Comparison of ENCODE assay signal across 23 mouse cellular contexts in genomic region chr13:40711661-40712525, GRCm38 (mm10). TPM values are rescaled to one million over a fixed set of nuclear protein-coding genes. Genes with fewer than 3 reads are reported as not detected.
A peak's percentile ranks its signal among the peaks of the same experiment; 100 is the strongest.
DNase-seq lines count a peak whose midpoint lies in the region; ATAC-seq lines count a peak whose summit lies in the region.
"Had no signal": no experiment of that assay in that cellular context is flagged by ENCODE, and none has a peak within 500 bp of the region (broad histone marks: within the 10 kb centered on the region; RNA-seq: fewer than 3 reads in every experiment).

No protein-coding gene starts in this region.

- H3K4me3 ChIP-seq in hindbrain, embryonic 11.5 days (ENCODE audit: low read depth, low read length): no peak overlapping the region
- H3K4me3 ChIP-seq in hindbrain, embryonic 10.5 days: no peak overlapping the region
- no peak overlapping the region for H3K4me3 ChIP-seq in neural tube, embryonic 15.5 days (replicated peaks)
- H3K4me3 ChIP-seq: embryonic facial prominence, embryonic 15.5 days; heart, embryonic 13.5 days; left cerebral cortex, adult 2 months; liver, embryonic 12.5 days; megakaryocyte, embryonic 14.5 days had no signal

- no peak overlapping the region for H3K9ac ChIP-seq in hindbrain, embryonic 11.5 days (ENCODE audit: low read depth, low read length)
- H3K9ac ChIP-seq in neural tube, embryonic 15.5 days (replicated peaks): no peak overlapping the region
- H3K9ac ChIP-seq: embryonic facial prominence, embryonic 15.5 days; heart, embryonic 13.5 days; liver, embryonic 12.5 days had no signal

- H3K9me3 ChIP-seq in hindbrain, embryonic 11.5 days (ENCODE audit: control insufficient read depth, low read length): no peaks in the 10 kb centered on the region
- no peaks in the 10 kb centered on the region for H3K9me3 ChIP-seq in hindbrain, embryonic 10.5 days
- no peaks in the 10 kb centered on the region for H3K9me3 ChIP-seq in neural tube, embryonic 15.5 days (replicated peaks)
- H3K9me3 ChIP-seq: embryonic facial prominence, embryonic 15.5 days; heart, embryonic 13.5 days; liver, embryonic 12.5 days had no signal

- H3K27me3 ChIP-seq in hindbrain, embryonic 11.5 days (ENCODE audit: control insufficient read depth, insufficient read depth, low read length): peaks cover 82% of the 10 kb centered on the region
- peaks cover 100% of the 10 kb centered on the region for H3K27me3 ChIP-seq in hindbrain, embryonic 10.5 days (ENCODE audit: insufficient read depth, poor library complexity, severe bottlenecking)
- peaks cover 67% of the 10 kb centered on the region for H3K27me3 ChIP-seq in neural tube, embryonic 15.5 days (replicated peaks)
- H3K27me3 ChIP-seq: Patski had no signal

- peak; percentile 50 for DNase-seq in embryo, embryonic 10.5 days (ENCODE audit: low spot score)
- DNase-seq in embryo, embryonic 11 days: no peak
- peak; percentile 50 for DNase-seq in hindbrain, embryonic 11.5 days (ENCODE audit: low spot score)
- DNase-seq in hindbrain, embryonic 10.5 days (ENCODE audit: low spot score): no peak
- DNase-seq in neural tube, embryonic 10.5 days (ENCODE audit: extremely low spot score, low spot score): peak; percentile 27
- no peak for DNase-seq in kidney, postnatal 36 days
- no peak for DNase-seq in spleen, postnatal 10 days (ENCODE audit: low spot score in 2 of 2)
- DNase-seq: adrenal gland, adult 8-10 months; cerebellum, adult 9-11 months; kidney, adult 8-10 months; kidney, postnatal 25 days; left cerebral cortex, postnatal 4 days; lung, adult 2 months; right cerebral cortex, adult 18-20 months; thymus, postnatal 14 days had no signal

- no peak overlapping the region for H3K4me2 ChIP-seq in hindbrain, embryonic 11.5 days (replicated peaks; ENCODE audit: low read depth, low read length)
- H3K4me2 ChIP-seq in neural tube, embryonic 15.5 days: no peak overlapping the region
- H3K4me2 ChIP-seq: embryonic facial prominence, embryonic 15.5 days; heart, embryonic 13.5 days; liver, embryonic 12.5 days had no signal

- no peak overlapping the region for H3K27ac ChIP-seq in hindbrain, embryonic 11.5 days (ENCODE audit: low read depth, low read length)
- no peak overlapping the region for H3K27ac ChIP-seq in hindbrain, embryonic 10.5 days
- H3K27ac ChIP-seq in neural tube, embryonic 15.5 days (replicated peaks): no peak overlapping the region
- H3K27ac ChIP-seq: embryonic facial prominence, embryonic 15.5 days; heart, embryonic 13.5 days; left cerebral cortex, adult 2 months; liver, embryonic 12.5 days had no signal

- H3K4me1 ChIP-seq in hindbrain, embryonic 11.5 days (replicated peaks; ENCODE audit: control insufficient read depth, insufficient read depth, low read length): no peaks in the 10 kb centered on the region
- H3K4me1 ChIP-seq in hindbrain, embryonic 10.5 days (replicated peaks): peaks cover 17% of the 10 kb centered on the region
- H3K4me1 ChIP-seq in neural tube, embryonic 15.5 days: peaks cover 17% of the 10 kb centered on the region

- ATAC-seq in hindbrain, embryonic 11.5 days (ENCODE audit: low FRiP score): peak; percentile 65
- ATAC-seq in neural tube, embryonic 15.5 days (ENCODE audit: low FRiP score): no peak
- ATAC-seq: inflammation-experienced regulatory T-cells, adult 6 months; liver, embryonic 12.5 days; Patski had no signal

- under 1% methylated on average over 7 of the region's 7 CpGs for WGBS in hindbrain, embryonic 11.5 days
- WGBS in hindbrain, embryonic 10.5 days: under 1% methylated on average over 7 of the region's 7 CpGs
- 2% methylated on average over 7 of the region's 7 CpGs for WGBS in neural tube, embryonic 15.5 days

- H3K36me3 ChIP-seq in hindbrain, embryonic 11.5 days (ENCODE audit: control insufficient read depth, insufficient read depth, low read length): no peaks in the 10 kb centered on the region
- H3K36me3 ChIP-seq in hindbrain, embryonic 10.5 days: no peaks in the 10 kb centered on the region
- no peaks in the 10 kb centered on the region for H3K36me3 ChIP-seq in neural tube, embryonic 15.5 days
- H3K36me3 ChIP-seq: embryonic facial prominence, embryonic 15.5 days; heart, embryonic 13.5 days; liver, embryonic 12.5 days had no signal

RNA-seq across cellular contexts. Expression of gene Tfap2a, which starts 26.3 kb away (rescaled TPM):
- 15.5 and 20.6 TPM in 2 replicates for polyA plus RNA-seq in hindbrain, embryonic 11.5 days (2014; fragmentation: Nextera tagmentation; extraction: Ambion mirVana)
- 6.7 and 13.8 TPM in 2 replicates for polyA plus RNA-seq in hindbrain, embryonic 10.5 days (2016; fragmentation: Nextera tagmentation; extraction: Ambion mirVana)
- 5.5 and 6.5 TPM in 2 replicates for polyA plus RNA-seq in neural tube, embryonic 15.5 days (2015; fragmentation: Nextera tagmentation; extraction: Ambion mirVana)
- polyA plus RNA-seq: inflammation-experienced regulatory T-cells, adult 6 months had no signal

Comparison
In these comparisons a context has a peak if more than half of its experiments do, and no peak if none do; other contexts are left out.
1. DNase-seq: peak in embryo, embryonic 10.5 days (single experiment), hindbrain, embryonic 11.5 days (single experiment) and neural tube, embryonic 10.5 days (single experiment); none in embryo, embryonic 11 days (single experiment), hindbrain, embryonic 10.5 days (single experiment), kidney, postnatal 36 days (0 of 2) and spleen, postnatal 10 days (0 of 2).